Mouse (Mus musculus): ENCODE results near the gene Vmp1. TPM values are rescaled to one million over a fixed set of nuclear protein-coding genes. Genes with fewer than 3 reads are reported as not detected.
A peak's percentile ranks its signal among the peaks of the same experiment; 100 is the strongest.

Vmp1 gene
- polyA plus RNA-seq, 1 experiment from 2014 or later: 141 TPM

DNA sequence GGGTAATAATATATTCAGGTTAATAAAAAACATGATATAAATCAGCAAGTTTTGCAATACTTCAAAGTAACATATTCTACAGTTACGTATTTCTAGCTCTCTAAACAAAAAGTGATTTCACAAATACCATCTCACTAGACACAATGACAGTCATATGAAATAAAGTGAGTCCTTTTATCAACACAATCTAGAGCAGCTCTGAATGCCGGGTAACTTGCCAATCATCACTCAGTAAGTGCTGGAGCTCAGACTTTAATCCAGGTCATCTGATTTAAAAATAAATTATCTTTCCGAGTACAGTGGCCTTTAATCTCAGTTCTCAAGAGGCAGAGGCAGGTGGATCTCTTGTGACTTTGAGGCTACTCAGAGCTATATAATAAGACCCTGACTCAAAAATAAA lies 2.2 kb downstream of the Vmp1 start:
- no peaks in the 10 kb centered on the region for H3K36me3 ChIP-seq (ENCODE audit: control insufficient read depth, insufficient read depth, low read length)
- H3K4me3 ChIP-seq (ENCODE audit: low read length): no peak overlapping the region
- no peak overlapping the region for H3K9ac ChIP-seq (ENCODE audit: low read depth, low read length)
- WGBS: 84% methylated on average over 3 of the region's 3 CpGs
- ATAC-seq (ENCODE audit: low FRiP score, low TSS enrichment): no peak
- no peaks in the 10 kb centered on the region for H3K27me3 ChIP-seq (ENCODE audit: control insufficient read depth, insufficient read depth, low read length)
- H3K4me1 ChIP-seq (ENCODE audit: control insufficient read depth, insufficient read depth, low read length): peaks cover 25% of the 10 kb centered on the region
- no peak overlapping the region for H3K27ac ChIP-seq (ENCODE audit: low read depth, low read length)
- no peaks in the 10 kb centered on the region for H3K9me3 ChIP-seq (ENCODE audit: control insufficient read depth, low read length)
- H3K4me2 ChIP-seq (replicated peaks; ENCODE audit: low read depth, low read length): no peak overlapping the region; the same call in 1 of the 2 replicates

DNA sequence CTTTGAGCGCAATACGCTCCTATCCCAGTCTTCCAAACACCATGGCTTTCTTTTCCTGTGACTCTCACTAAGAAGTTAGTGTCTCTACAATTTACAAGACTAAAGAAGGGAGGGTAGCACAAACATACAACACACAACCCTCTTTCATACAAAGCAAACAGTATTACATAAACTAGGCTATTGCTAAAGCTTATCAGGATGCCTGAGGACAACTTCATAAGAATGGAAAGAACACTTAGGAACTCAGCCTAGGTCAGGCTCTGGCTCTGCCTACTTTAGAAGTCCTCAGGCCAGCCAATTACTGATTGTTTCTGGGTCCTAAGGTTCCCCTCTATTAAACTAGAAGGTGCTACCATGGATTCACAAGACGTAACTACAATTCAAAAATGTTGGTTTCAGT lies 2.9 kb downstream of the Vmp1 start:
- Histone ChIP-seq H3K9ac (ENCODE audit: low read depth, low read length) (no peak overlapping the region), H3K4me3 (ENCODE audit: low read length) (no peak overlapping the region), H3K27ac (ENCODE audit: low read depth, low read length) (no peak overlapping the region), H3K27me3 (ENCODE audit: control insufficient read depth, insufficient read depth, low read length) (no peaks in the 10 kb centered on the region), H3K9me3 (ENCODE audit: control insufficient read depth, low read length) (no peaks in the 10 kb centered on the region), H3K36me3 (ENCODE audit: control insufficient read depth, insufficient read depth, low read length) (no peaks in the 10 kb centered on the region), H3K4me1 (ENCODE audit: control insufficient read depth, insufficient read depth, low read length) (peaks cover 25% of the 10 kb centered on the region), H3K4me2 (replicated peaks; ENCODE audit: low read depth, low read length) (no peak overlapping the region)
- ATAC-seq (ENCODE audit: low FRiP score, low TSS enrichment): no peak
- WGBS: 92% methylated on average over 3 of the region's 3 CpGs

DNA sequence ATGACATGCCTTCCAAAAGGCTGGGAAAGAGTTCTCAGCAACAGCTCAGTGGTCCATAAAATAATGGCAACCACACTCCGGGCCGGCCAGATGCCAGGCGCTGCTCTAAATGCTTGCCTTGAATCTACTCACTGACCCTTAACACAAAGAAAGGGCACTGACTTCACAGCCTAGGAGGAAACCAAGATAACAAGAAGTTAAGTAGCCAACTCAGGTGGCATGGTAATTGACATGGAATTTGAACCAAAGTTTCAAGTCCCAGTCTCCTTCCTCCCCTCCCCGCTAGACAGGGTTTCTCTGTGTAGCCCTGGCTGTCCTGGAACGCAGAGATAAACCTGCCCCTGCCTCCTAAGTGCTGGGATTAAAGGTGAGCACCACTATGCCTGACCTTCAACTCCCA lies 4.7 kb downstream of the Vmp1 start:
- WGBS: 39% methylated on average over 5 of the region's 5 CpGs
- H3K36me3 ChIP-seq (ENCODE audit: control insufficient read depth, insufficient read depth, low read length): no peaks in the 10 kb centered on the region
- ATAC-seq (ENCODE audit: low FRiP score, low TSS enrichment): no peak

DNA sequence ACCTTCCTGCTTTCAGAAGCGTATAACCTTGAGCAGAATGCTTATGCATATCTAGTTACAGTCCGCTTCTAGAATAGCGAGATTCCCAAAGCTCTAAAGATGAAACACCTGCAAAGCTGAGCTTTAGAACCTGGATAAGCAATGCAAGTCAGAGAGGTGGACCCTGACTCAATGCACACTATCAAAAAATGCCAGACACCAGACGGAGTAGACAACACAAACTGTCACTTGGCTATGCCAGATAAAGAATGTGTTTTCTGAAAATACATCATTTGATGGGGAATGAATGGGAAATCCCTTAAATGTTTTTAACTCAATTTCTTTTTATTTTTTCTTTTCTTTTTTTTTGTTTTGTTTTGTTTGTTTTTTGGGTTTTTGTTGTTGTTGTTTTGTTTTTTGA lies 8.1 kb downstream of the Vmp1 start:
- 87% methylated on average over 4 of the region's 4 CpGs for WGBS

More for the DNA sequence above, 4.7 kb downstream of the Vmp1 start:
- no peaks in the 10 kb centered on the region for H3K27me3 ChIP-seq (ENCODE audit: control insufficient read depth, insufficient read depth, low read length)
- peaks cover 14% of the 10 kb centered on the region; the same call in 1 of the 2 replicates for H3K4me1 ChIP-seq (ENCODE audit: control insufficient read depth, insufficient read depth, low read length)
- no peak overlapping the region for H3K9ac ChIP-seq (ENCODE audit: low read depth, low read length)
- H3K4me2 ChIP-seq (replicated peaks; ENCODE audit: low read depth, low read length): no peak overlapping the region
- H3K9me3 ChIP-seq (ENCODE audit: control insufficient read depth, low read length): no peaks in the 10 kb centered on the region
- H3K27ac ChIP-seq (ENCODE audit: low read depth, low read length): peak overlapping the region; percentile 37; the same call in 1 of the 2 replicates
- H3K4me3 ChIP-seq (ENCODE audit: low read length): no peak overlapping the region

DNA sequence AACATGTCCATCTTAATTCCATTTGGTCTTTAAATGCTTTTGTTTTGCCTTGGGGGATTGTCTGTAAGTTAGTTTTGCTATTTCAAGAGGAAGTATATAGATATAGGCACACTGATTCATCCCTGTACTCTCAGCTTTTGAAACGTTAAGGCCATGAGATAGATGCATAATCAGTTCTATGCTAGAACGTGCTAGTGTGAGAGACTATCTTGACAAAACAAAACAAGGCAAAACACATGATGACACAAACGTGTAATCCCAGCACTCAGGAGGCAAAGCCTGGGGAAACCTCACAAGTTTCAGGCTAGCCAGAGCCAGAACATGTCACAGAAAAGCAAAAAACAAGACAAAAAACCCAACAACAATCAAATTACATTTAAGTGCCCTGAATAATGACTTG lies 10.9 kb downstream of the Vmp1 start:
- H3K4me3 ChIP-seq (ENCODE audit: low read length): no peak overlapping the region
- no peak overlapping the region for H3K27ac ChIP-seq (ENCODE audit: low read depth, low read length)
- WGBS: 73% methylated on average over 3 of the region's 3 CpGs
- no peaks in the 10 kb centered on the region for H3K4me1 ChIP-seq (ENCODE audit: control insufficient read depth, insufficient read depth, low read length)
- no peak overlapping the region for H3K4me2 ChIP-seq (replicated peaks; ENCODE audit: low read depth, low read length)
- H3K36me3 ChIP-seq (ENCODE audit: control insufficient read depth, insufficient read depth, low read length): no peaks in the 10 kb centered on the region
- no peaks in the 10 kb centered on the region for H3K27me3 ChIP-seq (ENCODE audit: control insufficient read depth, insufficient read depth, low read length)
- H3K9ac ChIP-seq (ENCODE audit: low read depth, low read length): no peak overlapping the region
- H3K9me3 ChIP-seq (ENCODE audit: control insufficient read depth, low read length): no peaks in the 10 kb centered on the region
- no peak for ATAC-seq (ENCODE audit: low FRiP score, low TSS enrichment)

More for the DNA sequence above, 8.1 kb downstream of the Vmp1 start:
- Histone ChIP-seq H3K27me3 (ENCODE audit: control insufficient read depth, insufficient read depth, low read length) (no peaks in the 10 kb centered on the region), H3K36me3 (ENCODE audit: control insufficient read depth, insufficient read depth, low read length) (no peaks in the 10 kb centered on the region), H3K9ac (ENCODE audit: low read depth, low read length) (no peak overlapping the region), H3K4me3 (ENCODE audit: low read length) (no peak overlapping the region), H3K27ac (ENCODE audit: low read depth, low read length) (no peak overlapping the region), H3K4me2 (replicated peaks; ENCODE audit: low read depth, low read length) (no peak overlapping the region), H3K9me3 (ENCODE audit: control insufficient read depth, low read length) (no peaks in the 10 kb centered on the region), H3K4me1 (ENCODE audit: control insufficient read depth, insufficient read depth, low read length) (peaks cover 5% of the 10 kb centered on the region; the same call in 1 of the 2 replicates)
- no peak for ATAC-seq (ENCODE audit: low FRiP score, low TSS enrichment)

DNA sequence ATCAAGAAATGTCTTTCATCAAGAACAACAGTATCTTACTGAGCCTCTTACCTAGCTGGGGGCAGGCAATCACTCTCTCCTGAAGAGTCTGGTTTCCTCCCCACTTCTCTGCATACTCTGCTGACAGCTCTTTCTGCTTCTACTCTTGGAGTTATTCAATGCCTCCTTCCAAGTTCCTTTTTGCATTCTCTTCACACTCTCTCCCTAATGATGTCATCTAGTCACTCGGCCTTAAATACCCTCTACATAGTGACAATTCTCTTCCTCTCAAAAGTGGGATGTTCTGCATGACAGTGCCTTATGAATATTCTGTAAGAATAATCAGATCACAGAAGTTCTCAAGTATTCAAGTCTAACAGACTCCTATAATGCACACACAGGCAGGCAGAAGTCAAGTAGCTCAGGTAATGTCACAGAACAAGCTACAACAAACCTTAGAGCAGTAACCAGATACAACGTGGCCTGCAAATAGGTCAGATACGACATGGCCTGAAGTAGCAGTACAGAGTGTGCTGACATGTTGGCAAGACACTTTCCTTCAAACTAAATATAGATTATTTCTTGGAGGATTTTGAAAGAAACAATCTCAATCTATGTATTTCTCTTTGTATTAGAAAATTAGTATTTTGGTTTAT lies 12.5 kb downstream of the Vmp1 start:
- Histone ChIP-seq H3K27me3 (ENCODE audit: control insufficient read depth, insufficient read depth, low read length) (no peaks in the 10 kb centered on the region), H3K9ac (ENCODE audit: low read depth, low read length) (no peak overlapping the region), H3K27ac (ENCODE audit: low read depth, low read length) (no peak overlapping the region), H3K36me3 (ENCODE audit: control insufficient read depth, insufficient read depth, low read length) (no peaks in the 10 kb centered on the region), H3K4me1 (ENCODE audit: control insufficient read depth, insufficient read depth, low read length) (no peaks in the 10 kb centered on the region), H3K4me2 (replicated peaks; ENCODE audit: low read depth, low read length) (no peak overlapping the region), H3K4me3 (ENCODE audit: low read length) (no peak overlapping the region), H3K9me3 (ENCODE audit: control insufficient read depth, low read length) (no peaks in the 10 kb centered on the region)
- WGBS: 70% methylated on average over 3 of the region's 3 CpGs
- ATAC-seq (ENCODE audit: low FRiP score, low TSS enrichment): no peak

DNA sequence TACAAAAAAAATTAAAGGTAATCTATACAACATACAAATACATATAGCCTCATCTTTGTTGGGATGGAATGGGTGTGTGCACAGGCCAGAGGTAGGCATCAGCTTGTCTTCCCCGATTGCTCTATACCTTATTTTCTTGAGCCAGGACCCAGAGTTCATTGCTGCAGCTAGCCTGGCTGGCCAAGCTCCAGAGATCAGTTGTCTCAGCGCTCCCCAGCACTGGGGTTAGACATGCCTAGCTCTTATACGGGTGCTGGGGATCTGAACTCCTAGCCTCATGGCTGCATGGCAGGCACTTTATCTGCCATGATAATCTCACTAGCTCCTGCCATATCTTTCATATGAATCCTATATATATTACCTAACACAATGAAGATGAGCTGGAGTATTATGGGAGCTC lies 15.5 kb downstream of the Vmp1 start:
- Histone ChIP-seq H3K4me1 (ENCODE audit: control insufficient read depth, insufficient read depth, low read length) (no peaks in the 10 kb centered on the region), H3K27ac (ENCODE audit: low read depth, low read length) (no peak overlapping the region), H3K9me3 (ENCODE audit: control insufficient read depth, low read length) (no peaks in the 10 kb centered on the region), H3K4me3 (ENCODE audit: low read length) (no peak overlapping the region), H3K9ac (ENCODE audit: low read depth, low read length) (no peak overlapping the region), H3K27me3 (ENCODE audit: control insufficient read depth, insufficient read depth, low read length) (no peaks in the 10 kb centered on the region), H3K4me2 (replicated peaks; ENCODE audit: low read depth, low read length) (no peak overlapping the region), H3K36me3 (ENCODE audit: control insufficient read depth, insufficient read depth, low read length) (peaks cover 19% of the 10 kb centered on the region)
- 84% methylated on average over 3 of the region's 3 CpGs for WGBS
- ATAC-seq (ENCODE audit: low FRiP score, low TSS enrichment): no peak

DNA sequence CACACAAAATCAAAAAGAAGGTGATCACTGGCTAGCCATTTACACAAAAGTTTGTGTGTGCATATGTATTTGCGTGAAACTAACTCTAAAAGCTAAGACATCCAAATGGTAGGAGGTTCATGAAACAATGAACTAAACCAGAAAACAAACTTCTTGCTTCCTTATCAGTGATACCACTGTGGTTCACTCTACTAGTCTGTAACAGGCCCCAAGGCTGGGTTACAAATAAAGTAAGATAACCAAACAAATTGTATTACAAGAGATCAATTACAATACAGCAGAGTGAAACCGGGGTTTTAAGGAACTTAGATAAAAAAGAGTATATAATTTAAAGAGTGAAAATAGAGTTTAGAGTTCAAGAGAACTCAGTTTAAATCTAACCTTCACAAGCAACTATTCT lies 16.1 kb downstream of the Vmp1 start:
- WGBS: 89% methylated on average over 2 of the region's 2 CpGs
- Histone ChIP-seq H3K9me3 (ENCODE audit: control insufficient read depth, low read length) (no peaks in the 10 kb centered on the region), H3K36me3 (ENCODE audit: control insufficient read depth, insufficient read depth, low read length) (peaks cover 22% of the 10 kb centered on the region), H3K4me3 (ENCODE audit: low read length) (no peak overlapping the region), H3K27me3 (ENCODE audit: control insufficient read depth, insufficient read depth, low read length) (no peaks in the 10 kb centered on the region), H3K27ac (ENCODE audit: low read depth, low read length) (no peak overlapping the region), H3K4me2 (replicated peaks; ENCODE audit: low read depth, low read length) (no peak overlapping the region), H3K4me1 (ENCODE audit: control insufficient read depth, insufficient read depth, low read length) (no peaks in the 10 kb centered on the region), H3K9ac (ENCODE audit: low read depth, low read length) (no peak overlapping the region)
- no peak for ATAC-seq (ENCODE audit: low FRiP score, low TSS enrichment)

DNA sequence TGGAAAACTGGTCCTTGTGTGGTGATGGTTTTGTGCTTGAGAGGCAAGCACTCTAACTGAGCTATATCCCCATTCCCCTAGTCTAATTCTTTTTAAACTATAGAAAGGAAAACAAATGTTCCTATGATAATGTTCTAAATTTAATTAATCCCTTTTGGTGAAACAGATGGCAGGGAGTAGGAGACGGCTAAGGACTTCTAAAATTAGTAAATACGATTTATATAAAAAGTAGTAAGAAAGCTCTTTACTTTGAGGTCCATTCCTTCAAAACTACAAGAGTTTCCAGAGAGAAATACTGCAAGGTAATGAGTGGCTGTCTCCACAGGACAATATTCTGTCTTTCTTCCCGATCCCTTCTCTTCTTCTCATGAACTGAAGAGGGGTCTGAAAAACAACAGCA lies 19.2 kb downstream of the Vmp1 start:
- H3K36me3 ChIP-seq (ENCODE audit: control insufficient read depth, insufficient read depth, low read length): peaks cover 39% of the 10 kb centered on the region
- H3K4me2 ChIP-seq (replicated peaks; ENCODE audit: low read depth, low read length): no peak overlapping the region
- ATAC-seq (ENCODE audit: low FRiP score, low TSS enrichment): no peak
- no peak overlapping the region for H3K27ac ChIP-seq (ENCODE audit: low read depth, low read length)
- H3K4me1 ChIP-seq (ENCODE audit: control insufficient read depth, insufficient read depth, low read length): no peaks in the 10 kb centered on the region
- no peaks in the 10 kb centered on the region for H3K27me3 ChIP-seq (ENCODE audit: control insufficient read depth, insufficient read depth, low read length)
- H3K9me3 ChIP-seq (ENCODE audit: control insufficient read depth, low read length): no peaks in the 10 kb centered on the region
- no peak overlapping the region for H3K9ac ChIP-seq (ENCODE audit: low read depth, low read length)
- WGBS: 96% methylated on average over 3 of the region's 3 CpGs
- no peak overlapping the region for H3K4me3 ChIP-seq (ENCODE audit: low read length)

Measured in kidney, embryonic 14.5 days (tissue).